Mouse (Mus musculus): ENCODE measurements around the gene Gm4131. TPM values are rescaled to one million over a fixed set of nuclear protein-coding genes. Genes with fewer than 3 reads are reported as not detected.
"Not testable (repeated sequence)": the region's sequence is repeated elsewhere in the genome, so short reads cannot be mapped to it uniquely, and the experiment has no call there.

Gene Gm4131
- not detected for total RNA-seq (2021)

GRCm38 (mm10) chr14:62566821-62567220, at the start of gene Gm4131:
Gene Gm4131, minus strand, starts transcription at chr14:62566921.
- intact Hi-C loops (cut with DNase I); DNase-seq (ENCODE audit: low spot score in 2 of 2): not testable (repeated sequence)

- DNase-seq (ENCODE audit: low spot score in 2 of 2) = peak in 1 of 2 experiments; percentile 58
- intact Hi-C loops (cut with DNase I) = loop anchor here (2.0 kb wide), 2 partner anchors 55 to 119 kb away; partner anchors contain the start of gene Fam124a
Observed at GRCm38 (mm10) chr14:62609904-62610303, 43.2 kb upstream of the Gm4131 start.

GRCm38 (mm10) chr14:62607791-62608196, 41.1 kb upstream of the Gm4131 start:
- intact Hi-C loops (cut with DNase I) = loop anchor here (2.0 kb wide), 2 partner anchors 53 to 117 kb away; partner anchors contain the start of gene Fam124a
- peak in 1 of 2 experiments; percentile 45 for DNase-seq (ENCODE audit: low spot score in 2 of 2)

- intact Hi-C loops (cut with DNase I) = no loop called here
Observed at GRCm38 (mm10) chr14:62602869-62603268, 36.1 kb upstream of the Gm4131 start.

GRCm38 (mm10) chr14:62602271-62602670, 35.5 kb upstream of the Gm4131 start:
- intact Hi-C loops (cut with DNase I) = no loop called here
- peak; percentile 25 to 76 for DNase-seq (ENCODE audit: low spot score in 2 of 2)

More at GRCm38 (mm10) chr14:62602869-62603268, 36.1 kb upstream of the Gm4131 start:
- no peak for DNase-seq (ENCODE audit: low spot score in 2 of 2)

GRCm38 (mm10) chr14:62600109-62600522, 33.4 kb upstream of the Gm4131 start:
- no peak for DNase-seq (ENCODE audit: low spot score in 2 of 2)
- intact Hi-C loops (cut with DNase I) = no loop called here

- peak in 1 of 2 experiments; percentile 48 for DNase-seq (ENCODE audit: low spot score in 2 of 2)
- intact Hi-C loops (cut with DNase I) = no loop called here
Observed at GRCm38 (mm10) chr14:62585338-62585737, 18.6 kb upstream of the Gm4131 start.

GRCm38 (mm10) chr14:62584637-62585036, 17.9 kb upstream of the Gm4131 start:
- intact Hi-C loops (cut with DNase I) = no loop called here
- DNase-seq (ENCODE audit: low spot score in 2 of 2) = no peak

- DNase-seq (ENCODE audit: low spot score in 2 of 2) = no peak
- intact Hi-C loops (cut with DNase I) = no loop called here
Observed at GRCm38 (mm10) chr14:62581768-62582167, 15.0 kb upstream of the Gm4131 start.

- DNase-seq (ENCODE audit: low spot score in 2 of 2) = no peak
- intact Hi-C loops (cut with DNase I) = no loop called here
Observed at GRCm38 (mm10) chr14:62580945-62581344, 14.2 kb upstream of the Gm4131 start.

GRCm38 (mm10) chr14:62575862-62576261, 9.1 kb upstream of the Gm4131 start:
- peak; percentile 26 to 63 for DNase-seq (ENCODE audit: low spot score in 2 of 2)
- intact Hi-C loops (cut with DNase I) = no loop called here

- DNase-seq (ENCODE audit: low spot score in 2 of 2) = no peak
- intact Hi-C loops (cut with DNase I) = no loop called here
Observed at GRCm38 (mm10) chr14:62574906-62575305, 8.2 kb upstream of the Gm4131 start.

GRCm38 (mm10) chr14:62573454-62573853, 6.7 kb upstream of the Gm4131 start:
- intact Hi-C loops (cut with DNase I) = no loop called here
- no peak for DNase-seq (ENCODE audit: low spot score in 2 of 2)

GRCm38 (mm10) chr14:62570299-62570698, 3.6 kb upstream of the Gm4131 start:
- no peak for DNase-seq (ENCODE audit: low spot score in 2 of 2)
- intact Hi-C loops (cut with DNase I) = no loop called here

- no peak for DNase-seq (ENCODE audit: low spot score in 2 of 2)
- intact Hi-C loops (cut with DNase I) = no loop called here
Observed at GRCm38 (mm10) chr14:62569463-62569862, 2.7 kb upstream of the Gm4131 start.

GRCm38 (mm10) chr14:62563679-62564078, 3.0 kb downstream of the Gm4131 start:
- DNase-seq (ENCODE audit: low spot score in 2 of 2) = no peak
- intact Hi-C loops (cut with DNase I) = no loop called here

GRCm38 (mm10) chr14:62561875-62562748, 4.6 kb downstream of the Gm4131 start:
- intact Hi-C loops (cut with DNase I) = no loop called here
- DNase-seq (ENCODE audit: low spot score in 2 of 2) = peak; percentile 54 to 73

GRCm38 (mm10) chr14:62557111-62557510, 9.6 kb downstream of the Gm4131 start:
- intact Hi-C loops (cut with DNase I) = loop anchor here (5.0 kb wide), 2 partner anchors 65 to 280 kb away; partner anchors contain the start of gene Wdfy2
- no peak for DNase-seq (ENCODE audit: low spot score in 2 of 2)

GRCm38 (mm10) chr14:62555840-62556810, 10.6 kb downstream of the Gm4131 start:
- DNase-seq (ENCODE audit: low spot score in 2 of 2) = peak; percentile 31 to 37
- intact Hi-C loops (cut with DNase I) = loop anchor here (2.0 to 5.0 kb wide), 3 partner anchors 53 to 281 kb away; partner anchors contain the start of gene Wdfy2
